Mouse (Mus musculus) midbrain, embryonic 12.5 days (tissue): ENCODE data around the gene Pax2. TPM values are rescaled to one million over a fixed set of nuclear protein-coding genes. Genes with fewer than 3 reads are reported as not detected.

Experiments used
- ATAC-seq: fragments of 200-750 bp; cut with Nextera tagmentation; 2 replicates; pipeline ENCODE4 v1.8.0; 2017; ENCODE audit warnings: low read depth, moderate TSS enrichment, moderate library complexity; ENCODE audit not compliant: low FRiP score
- H3K27ac ChIP-seq: fragments of 300-500 bp; sonication (generic); replicated peaks from 2 replicates; pipeline ENCODE4 v1.5.1; 2016; ENCODE audit warnings: mild to moderate bottlenecking
- H3K27me3 ChIP-seq: fragments of 300-500 bp; sonication (generic); 2 replicates; pipeline ENCODE4 v1.6.1; 2016; ENCODE audit warnings: mild to moderate bottlenecking
- H3K36me3 ChIP-seq: fragments of 300-500 bp; sonication (generic); 2 replicates; pipeline ENCODE4 v1.6.1; 2016
- H3K4me1 ChIP-seq: fragments of 300-500 bp; sonication (generic); 2 replicates; pipeline ENCODE4 v1.6.1; 2016
- H3K4me2 ChIP-seq: fragments of 300-500 bp; sonication (generic); replicated peaks from 2 replicates; pipeline ENCODE4 v1.6.1; 2016; ENCODE audit warnings: mild to moderate bottlenecking, moderate library complexity
- H3K4me3 ChIP-seq: fragments of 300-500 bp; sonication (generic); 2 replicates; pipeline ENCODE4 v1.5.1; 2016; ENCODE audit warnings: mild to moderate bottlenecking
- H3K9ac ChIP-seq: fragments of 300-500 bp; sonication (generic); replicated peaks from 2 replicates; pipeline ENCODE4 v1.6.1; 2016; ENCODE audit warnings: mild to moderate bottlenecking, moderate library complexity
- H3K9me3 ChIP-seq: fragments of 300-500 bp; sonication (generic); 2 replicates; pipeline ENCODE4 v1.6.1; 2016; ENCODE audit warnings: mild to moderate bottlenecking
- WGBS: fragments of 180-500 bp; shearing (Covaris S2); methylation state at CpG from one replicate; pipeline ENCODE4 v1.1.7; 2016; 5-methylcytosine and 5-hydroxymethylcytosine counted together
- polyA plus RNA-seq: library from polyadenylated mRNA; unstranded; fragments of >200 nt; fragmentation: Nextera tagmentation; extraction: Ambion mirVana; gene quantifications from 2 replicates; pipeline ENCODE4 v1.2.1, GENCODE M21; 2016

Pax2 gene
- polyA plus RNA-seq, 1 experiment from 2014 or later = 0.32 TPM

DNA sequence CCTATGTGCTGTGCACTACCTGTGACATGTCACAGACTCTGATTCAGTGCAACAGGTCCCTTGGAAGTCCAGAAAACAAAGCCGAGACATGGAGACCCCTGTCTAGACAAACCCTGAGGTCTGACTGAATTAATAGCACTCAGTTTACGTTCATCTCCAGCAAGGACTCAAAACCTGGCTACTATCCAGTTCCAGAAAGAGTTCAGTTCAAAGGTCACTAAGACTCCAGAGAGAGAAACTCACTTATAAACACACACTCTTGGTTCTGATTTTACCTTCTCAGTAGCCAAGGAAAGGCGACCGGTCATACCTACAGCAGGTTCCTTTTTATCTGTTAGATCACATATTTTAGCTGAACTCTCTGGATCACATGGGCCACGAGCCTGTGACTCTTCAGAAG lies 43.3 kb downstream of the Pax2 start:
- no peaks in the 10 kb centered on the region for H3K9me3 ChIP-seq
- peaks cover 27% of the 10 kb centered on the region for H3K4me1 ChIP-seq
- H3K4me2 ChIP-seq = no peak overlapping the region
- H3K36me3 ChIP-seq = no peaks in the 10 kb centered on the region
- peaks cover 5% of the 10 kb centered on the region; the same call in 1 of the 2 replicates for H3K27me3 ChIP-seq
- H3K9ac ChIP-seq = no peak overlapping the region
- no peak overlapping the region for H3K4me3 ChIP-seq
- 85% methylated on average over 5 of the region's 5 CpGs for WGBS
- no peak overlapping the region for H3K27ac ChIP-seq
- no peak for ATAC-seq

DNA sequence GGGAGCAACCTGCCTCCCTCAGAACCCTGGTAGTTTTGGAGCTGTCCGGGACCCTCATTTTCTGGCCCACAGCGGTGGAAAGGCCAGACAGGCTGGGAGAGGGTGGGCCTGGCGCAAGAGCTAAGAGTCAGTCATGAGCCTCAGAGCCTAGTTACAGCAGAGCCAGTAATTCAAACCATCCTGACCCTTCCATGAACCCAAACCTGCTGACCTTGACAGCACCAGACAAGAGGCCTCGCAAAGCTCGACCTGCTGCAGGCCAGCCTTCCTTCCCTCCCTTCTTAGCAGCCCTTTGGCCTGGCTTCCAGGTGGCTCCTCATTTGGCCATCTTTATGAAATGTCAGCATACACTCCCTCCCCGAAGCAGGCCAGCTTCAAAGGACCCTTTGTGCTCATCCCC lies 44.5 kb downstream of the Pax2 start:
- H3K9me3 ChIP-seq = no peaks in the 10 kb centered on the region
- no peak overlapping the region for H3K27ac ChIP-seq
- peaks cover 28% of the 10 kb centered on the region for H3K4me1 ChIP-seq
- H3K9ac ChIP-seq = no peak overlapping the region
- H3K36me3 ChIP-seq = no peaks in the 10 kb centered on the region
- no peak overlapping the region for H3K4me2 ChIP-seq
- H3K27me3 ChIP-seq = peaks cover 11% of the 10 kb centered on the region; the same call in 1 of the 2 replicates
- 75% methylated on average over 6 of the region's 6 CpGs for WGBS
- ATAC-seq = no peak
- H3K4me3 ChIP-seq = no peak overlapping the region

DNA sequence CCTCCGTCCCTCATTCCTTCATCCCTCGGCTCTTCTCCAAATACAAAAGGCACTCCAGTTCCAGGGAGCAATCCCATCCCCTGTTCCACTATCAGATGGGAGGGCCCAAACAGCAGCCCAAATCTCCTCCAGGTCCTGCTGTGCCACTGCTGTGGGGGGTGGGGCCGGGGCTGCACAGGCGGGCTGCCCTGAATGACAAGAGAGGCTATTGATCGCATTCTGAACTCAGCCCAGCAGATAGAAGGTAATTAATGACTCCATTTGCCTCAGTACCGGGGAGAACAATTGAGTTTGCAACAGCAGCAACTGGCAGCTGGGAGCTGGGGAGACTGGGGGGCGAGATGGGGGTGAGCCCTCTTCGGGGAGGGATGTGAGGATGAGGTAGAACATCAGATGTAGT lies 52.9 kb downstream of the Pax2 start:
- Histone ChIP-seq H3K27ac (no peak overlapping the region), H3K4me1 (peaks cover 12% of the 10 kb centered on the region), H3K4me3 (no peak overlapping the region), H3K27me3 (peaks cover 31% of the 10 kb centered on the region), H3K4me2 (peak overlapping the region; percentile 6; the same call in 1 of the 2 replicates), H3K36me3 (no peaks in the 10 kb centered on the region), H3K9me3 (no peaks in the 10 kb centered on the region), H3K9ac (no peak overlapping the region; the same call in 1 of the 2 replicates)
- ATAC-seq = no peak
- WGBS = 6% methylated on average over 8 of the region's 8 CpGs

DNA sequence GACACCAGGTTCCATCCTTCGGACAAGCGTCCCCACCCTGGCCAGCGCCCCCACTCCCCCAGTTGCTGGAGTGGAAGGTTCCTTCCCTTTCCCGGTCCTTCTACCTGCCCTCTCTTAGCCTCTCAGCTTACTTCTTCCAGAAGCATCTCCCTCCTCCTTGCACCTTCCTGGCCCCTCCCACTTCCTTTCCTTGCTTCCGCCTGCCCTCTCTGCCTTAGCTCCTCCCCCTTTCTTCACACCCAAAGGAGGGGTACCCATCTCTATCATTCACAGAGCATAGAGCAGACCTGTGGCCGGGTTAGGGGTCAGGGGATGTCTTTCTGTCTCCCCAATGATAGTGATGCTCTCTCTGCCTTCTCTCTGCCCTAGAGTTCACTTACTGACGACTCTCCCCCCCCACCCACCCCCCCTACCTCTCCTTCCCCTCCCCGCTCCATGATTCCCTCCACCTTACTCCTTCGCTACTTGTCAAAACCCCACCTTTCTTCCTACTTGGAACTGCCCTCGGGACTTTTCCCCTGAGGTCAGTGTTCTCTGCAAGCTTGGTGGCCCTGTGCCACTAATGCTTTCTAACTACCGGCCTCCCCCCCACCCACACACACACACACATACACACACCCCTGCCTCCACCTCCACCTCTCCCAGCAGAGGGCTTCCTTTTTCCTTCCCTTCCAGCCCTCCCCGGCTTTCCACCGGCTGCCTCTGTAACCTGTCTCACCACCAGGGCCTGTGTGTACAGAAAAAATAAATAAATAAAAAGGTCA lies 57.0 kb downstream of the Pax2 start:
- peaks cover 18% of the 10 kb centered on the region for H3K27me3 ChIP-seq
- ATAC-seq = no peak
- H3K4me1 ChIP-seq = peaks cover 25% of the 10 kb centered on the region
- no peaks in the 10 kb centered on the region for H3K9me3 ChIP-seq
- H3K36me3 ChIP-seq = no peaks in the 10 kb centered on the region
- no peak overlapping the region for H3K27ac ChIP-seq
- H3K9ac ChIP-seq = no peak overlapping the region
- H3K4me2 ChIP-seq = no peak overlapping the region
- H3K4me3 ChIP-seq = no peak overlapping the region
- 73% methylated on average over 13 of the region's 13 CpGs for WGBS

DNA sequence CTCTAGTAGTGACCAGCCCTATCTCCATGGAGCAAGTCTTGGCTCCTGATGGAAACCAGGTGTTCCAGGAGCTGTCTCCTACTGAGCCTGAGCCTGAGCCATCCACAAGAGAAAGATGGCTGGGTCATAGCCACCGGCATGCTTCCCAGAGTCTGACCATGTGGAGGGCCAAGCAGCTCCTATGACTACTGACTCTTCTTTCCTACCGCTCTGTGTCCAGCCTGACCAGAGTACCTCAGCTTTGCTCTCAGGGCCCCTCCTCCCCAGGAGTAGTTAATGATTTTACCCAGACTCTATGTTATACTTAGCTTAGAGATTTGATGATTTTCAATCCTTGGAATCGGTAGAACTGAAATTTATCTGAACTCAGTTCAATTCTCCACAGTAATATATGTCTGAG lies 59.3 kb downstream of the Pax2 start:
- no peaks in the 10 kb centered on the region for H3K9me3 ChIP-seq
- H3K9ac ChIP-seq = no peak overlapping the region
- H3K4me2 ChIP-seq = no peak overlapping the region
- H3K27ac ChIP-seq = no peak overlapping the region
- no peaks in the 10 kb centered on the region for H3K36me3 ChIP-seq
- H3K4me3 ChIP-seq = no peak overlapping the region
- WGBS = 100% methylated on average over 3 of the region's 3 CpGs
- H3K4me1 ChIP-seq = peaks cover 26% of the 10 kb centered on the region
- ATAC-seq = no peak
- H3K27me3 ChIP-seq = peaks cover 30% of the 10 kb centered on the region

DNA sequence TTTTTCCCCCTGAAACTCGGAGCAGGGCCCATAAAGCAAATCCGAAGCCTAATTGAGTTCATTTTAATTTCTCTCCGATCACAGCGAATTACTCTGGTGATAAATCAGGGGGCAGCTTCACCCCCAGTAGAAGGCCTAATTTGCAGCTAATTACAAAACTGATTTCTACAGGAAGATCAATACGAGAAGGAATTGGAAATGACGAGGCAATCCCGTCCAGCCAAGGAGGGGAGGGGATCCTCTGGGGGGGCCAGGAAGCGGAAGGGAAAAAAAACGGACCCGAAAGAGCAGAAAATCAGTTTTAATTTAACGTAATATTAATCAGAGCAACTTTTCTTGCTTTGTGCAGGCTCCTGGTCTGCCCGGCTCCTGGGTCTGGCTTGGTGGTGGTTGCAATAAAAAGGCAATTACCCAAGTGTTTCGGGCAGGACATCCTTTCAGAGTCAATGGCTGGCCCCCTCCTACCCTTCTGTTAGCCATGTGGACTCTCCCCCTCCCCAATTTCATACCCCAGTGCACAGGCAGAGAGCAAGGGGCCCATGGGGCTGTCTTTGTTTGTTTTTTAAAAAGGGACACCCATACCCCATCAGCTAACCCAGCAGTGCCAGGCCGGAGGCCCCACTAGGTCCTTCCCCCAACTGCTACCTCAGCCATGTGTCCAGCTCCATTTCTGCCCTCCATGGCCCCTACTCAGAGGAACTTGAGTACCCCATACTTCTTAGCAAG lies 61.7 kb downstream of the Pax2 start:
- Histone ChIP-seq H3K9ac (no peak overlapping the region), H3K27me3 (peaks cover 47% of the 10 kb centered on the region), H3K4me1 (peaks cover 33% of the 10 kb centered on the region), H3K9me3 (no peaks in the 10 kb centered on the region), H3K36me3 (no peaks in the 10 kb centered on the region), H3K4me2 (no peak overlapping the region), H3K27ac (no peak overlapping the region), H3K4me3 (no peak overlapping the region)
- no peak for ATAC-seq
- WGBS = 56% methylated on average over 14 of the region's 14 CpGs

DNA sequence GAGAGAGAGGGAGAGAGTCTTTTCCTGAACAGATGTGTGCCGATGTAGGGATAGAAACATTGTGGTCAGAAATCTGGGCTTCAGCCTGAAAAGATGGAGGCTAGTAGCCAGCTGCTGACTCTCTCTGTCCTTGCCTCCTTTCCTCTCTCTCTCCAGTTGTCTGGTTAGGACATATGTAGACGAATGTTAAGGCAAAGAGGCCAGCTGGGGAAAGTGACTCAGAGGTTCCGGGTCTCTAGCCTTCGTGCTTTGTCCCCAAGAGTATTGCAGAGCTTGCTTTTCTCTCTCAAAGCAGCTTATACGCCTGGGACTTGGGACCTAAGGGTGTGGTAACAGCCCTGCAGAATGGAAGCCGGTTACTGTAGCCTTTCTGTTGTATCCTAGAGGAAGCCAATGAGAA lies 62.8 kb downstream of the Pax2 start:
- 72% methylated on average over 6 of the region's 6 CpGs for WGBS
- ATAC-seq = no peak
- H3K4me1 ChIP-seq = peaks cover 33% of the 10 kb centered on the region
- H3K4me3 ChIP-seq = no peak overlapping the region
- H3K9me3 ChIP-seq = no peaks in the 10 kb centered on the region
- no peak overlapping the region for H3K9ac ChIP-seq
- H3K36me3 ChIP-seq = no peaks in the 10 kb centered on the region
- H3K27ac ChIP-seq = no peak overlapping the region
- H3K4me2 ChIP-seq = no peak overlapping the region
- peaks cover 56% of the 10 kb centered on the region for H3K27me3 ChIP-seq

DNA sequence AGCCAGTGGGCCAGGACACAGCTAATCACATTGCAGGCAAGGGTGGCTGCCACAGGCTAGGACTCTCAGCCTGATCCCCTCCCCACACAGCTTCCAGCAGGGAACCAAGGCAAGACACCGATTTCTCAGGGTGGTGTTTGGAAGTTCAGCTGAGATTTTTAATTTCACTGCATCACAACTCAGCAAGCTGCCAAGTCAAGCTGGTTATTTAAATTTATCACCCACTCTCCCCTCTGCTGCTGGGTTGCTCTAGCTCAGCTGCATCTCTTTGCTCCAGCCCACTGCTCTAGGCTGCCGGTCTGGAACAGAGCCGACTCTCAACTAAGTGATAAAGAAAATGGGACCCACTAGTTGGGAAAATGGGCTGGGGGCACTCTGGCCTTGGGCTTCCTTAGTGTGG lies 65.7 kb downstream of the Pax2 start:
- H3K27me3 ChIP-seq = peaks cover 76% of the 10 kb centered on the region
- H3K9ac ChIP-seq = no peak overlapping the region
- no peak overlapping the region for H3K27ac ChIP-seq
- H3K9me3 ChIP-seq = no peaks in the 10 kb centered on the region
- no peak overlapping the region for H3K4me2 ChIP-seq
- 77% methylated on average over 3 of the region's 3 CpGs for WGBS
- ATAC-seq = no peak
- H3K4me1 ChIP-seq = peaks cover 44% of the 10 kb centered on the region
- H3K4me3 ChIP-seq = no peak overlapping the region
- H3K36me3 ChIP-seq = no peaks in the 10 kb centered on the region

DNA sequence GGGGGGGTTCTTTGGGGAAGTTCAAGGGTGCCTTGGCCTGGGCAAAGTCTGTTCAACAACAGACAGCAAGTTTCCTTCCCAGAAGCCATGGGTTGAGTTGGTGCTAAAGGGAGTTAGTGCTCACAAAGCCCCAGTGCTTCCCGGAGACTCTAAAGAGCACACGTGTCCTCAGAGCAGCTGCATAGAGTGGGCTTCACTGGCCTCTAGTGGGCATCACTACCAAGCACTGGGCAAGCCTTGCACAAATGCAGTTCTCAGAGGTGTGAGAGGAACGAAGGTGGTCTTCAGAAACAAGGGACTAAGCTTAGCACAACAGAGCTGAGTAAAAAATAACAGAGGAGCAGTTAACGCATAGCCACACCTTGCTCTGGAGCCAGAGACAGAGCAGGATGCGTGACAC lies 66.5 kb downstream of the Pax2 start:
- Histone ChIP-seq H3K27ac (no peak overlapping the region), H3K4me2 (no peak overlapping the region), H3K4me3 (no peak overlapping the region), H3K36me3 (no peaks in the 10 kb centered on the region), H3K9me3 (no peaks in the 10 kb centered on the region), H3K4me1 (peaks cover 37% of the 10 kb centered on the region), H3K27me3 (peaks cover 79% of the 10 kb centered on the region), H3K9ac (no peak overlapping the region)
- WGBS = 75% methylated on average over 5 of the region's 5 CpGs
- no peak for ATAC-seq

DNA sequence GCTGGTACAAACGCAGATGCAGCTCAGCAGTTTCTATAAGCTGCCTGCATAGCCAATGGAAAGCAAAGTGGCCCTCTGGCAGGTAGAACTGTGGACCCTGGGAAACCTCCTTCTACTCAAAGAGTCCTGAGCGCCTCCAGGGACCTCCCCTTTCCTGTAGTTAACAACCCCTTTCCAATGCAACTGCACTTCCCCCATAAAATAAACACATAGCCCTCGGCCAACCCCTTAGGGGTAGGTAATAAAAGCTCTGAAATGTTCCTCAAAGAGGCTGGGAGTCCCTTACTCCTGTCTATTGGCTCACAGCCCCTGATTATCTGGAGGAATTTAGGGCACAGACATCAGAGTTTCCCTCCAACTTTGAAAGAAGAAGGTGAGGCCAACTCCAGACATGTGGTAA lies 67.8 kb downstream of the Pax2 start:
- Histone ChIP-seq H3K27me3 (peaks cover 83% of the 10 kb centered on the region), H3K4me2 (no peak overlapping the region), H3K4me3 (no peak overlapping the region), H3K9ac (no peak overlapping the region), H3K9me3 (no peaks in the 10 kb centered on the region), H3K36me3 (no peaks in the 10 kb centered on the region), H3K27ac (no peak overlapping the region), H3K4me1 (peaks cover 25% of the 10 kb centered on the region)
- ATAC-seq = no peak
- 59% methylated on average over 3 of the region's 3 CpGs for WGBS

DNA sequence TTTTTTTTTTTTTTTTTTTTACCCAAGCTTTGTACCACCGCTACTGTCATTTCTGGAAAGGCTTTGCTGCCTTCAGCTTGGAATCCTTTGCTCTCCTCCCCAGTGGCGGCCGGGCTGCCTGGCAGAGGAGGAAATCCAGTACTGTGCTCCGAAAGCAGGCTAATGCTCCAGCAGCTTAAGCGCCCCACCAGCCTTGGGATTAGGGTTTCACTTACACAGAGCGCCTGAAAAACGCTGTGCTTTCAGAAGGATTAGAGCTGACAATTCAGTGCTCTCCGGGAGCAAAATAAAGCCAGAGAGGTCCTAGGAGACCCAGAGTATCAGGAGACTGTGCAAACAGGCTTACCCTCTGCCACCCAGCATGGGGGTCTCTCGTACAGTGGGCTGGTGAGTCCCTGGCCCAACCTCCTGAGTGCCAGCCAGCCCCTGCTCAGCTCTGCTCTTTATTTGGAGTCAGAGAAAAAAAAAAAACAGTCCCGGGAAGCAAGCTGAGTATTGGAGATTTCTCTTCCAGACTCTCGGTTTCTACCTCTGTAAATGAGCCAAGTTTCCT lies 69.4 kb downstream of the Pax2 start:
- peak overlapping the region; percentile 16 for H3K4me2 ChIP-seq
- H3K9ac ChIP-seq = no peak overlapping the region
- 4% methylated on average over 11 of the region's 11 CpGs for WGBS
- peaks cover 77% of the 10 kb centered on the region for H3K27me3 ChIP-seq
- H3K4me3 ChIP-seq = no peak overlapping the region
- peak; percentile 38; the same call in 1 of the 2 replicates for ATAC-seq
- H3K9me3 ChIP-seq = no peaks in the 10 kb centered on the region
- peaks cover 20% of the 10 kb centered on the region for H3K4me1 ChIP-seq
- no peaks in the 10 kb centered on the region for H3K36me3 ChIP-seq
- H3K27ac ChIP-seq = no peak overlapping the region

DNA sequence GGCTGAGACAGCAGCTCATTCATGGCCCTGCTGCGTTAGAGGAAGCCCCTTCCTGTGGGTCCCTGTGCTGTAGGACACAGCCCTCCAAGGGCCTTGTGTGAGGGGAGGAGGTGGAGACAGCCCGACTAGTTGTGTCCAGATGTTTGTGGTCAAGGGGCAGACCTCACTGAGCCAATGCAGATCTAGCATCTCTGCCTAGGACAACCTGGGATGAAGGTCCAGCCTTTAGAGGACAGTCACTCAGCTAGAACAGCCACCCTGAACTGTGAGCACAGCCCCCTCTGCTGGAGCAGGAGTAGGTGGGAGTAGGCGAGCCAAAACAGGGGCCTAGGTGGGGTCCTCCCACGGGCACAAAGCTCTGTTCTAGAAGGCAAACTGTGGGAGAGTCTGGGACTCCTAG lies 70.0 kb downstream of the Pax2 start:
- Histone ChIP-seq H3K36me3 (no peaks in the 10 kb centered on the region), H3K4me3 (no peak overlapping the region), H3K27me3 (peaks cover 75% of the 10 kb centered on the region), H3K9ac (no peak overlapping the region), H3K4me1 (peaks cover 15% of the 10 kb centered on the region), H3K27ac (no peak overlapping the region), H3K4me2 (peak overlapping the region; percentile 16; the same call in 1 of the 2 replicates), H3K9me3 (no peaks in the 10 kb centered on the region)
- 20% methylated on average over 4 of the region's 4 CpGs for WGBS
- ATAC-seq = no peak
